Mouse (Mus musculus) CH12.LX (cell line): Measurements from ENCODE around the gene Fam169b. TPM values are rescaled to one million over a fixed set of nuclear protein-coding genes. Genes with fewer than 3 reads are reported as not detected.
A peak's percentile ranks its signal among the peaks of the same experiment; 100 is the strongest.
"Not testable (repeated sequence)": the region's sequence is repeated elsewhere in the genome, so short reads cannot be mapped to it uniquely, and the experiment has no call there.

Experiments used
- DNase-seq: peaks from one replicate; pipeline ENCODE4 v3.0.0-alpha.2; 2013; ENCODE audit errors: extremely low read depth
- H3K27ac ChIP-seq: 2 replicates; pipeline ENCODE4 v1.5.1; 2012; ENCODE audit warnings: low read depth, mild to moderate bottlenecking, control low read depth, moderate library complexity; ENCODE audit not compliant: insufficient read depth
- H3K27me3 ChIP-seq: replicated peaks from 2 replicates; pipeline ENCODE3; 2012; ENCODE audit warnings: inconsistent platforms
- H3K36me3 ChIP-seq, 2 experiments: replicated peaks in 1 of 2; 2 replicates each; pipeline versions ENCODE3 to v1.6.1; 2012; ENCODE audit warnings: inconsistent platforms in 1 of 2, low read length in 1 of 2, mild to moderate bottlenecking in 1 of 2, mixed read lengths in 1 of 2, moderate library complexity in 1 of 2; ENCODE audit not compliant: control insufficient read depth in 1 of 2, insufficient read depth in 1 of 2
- H3K4me1 ChIP-seq, 2 experiments: 2 replicates each; pipeline ENCODE4 v1.6.1; 2012; ENCODE audit warnings: inconsistent platforms in 1 of 2, moderate library complexity in 1 of 2; ENCODE audit not compliant: insufficient read depth in 2 of 2, control insufficient read depth in 1 of 2
- H3K4me2 ChIP-seq: 2 replicates; pipeline ENCODE4 v1.6.1; 2012; ENCODE audit warnings: low read depth, mild to moderate bottlenecking, control low read depth; ENCODE audit not compliant: poor library complexity, insufficient read depth, severe bottlenecking
- H3K4me3 ChIP-seq, 3 experiments: fragments of 150-350 bp in 1 of 3; sonication (generic) in 1 of 3; replicated peaks in 1 of 3; 2 replicates each; pipeline versions ENCODE3 to v1.5.1; 2011 to 2012; ENCODE audit warnings: low read depth in 2 of 3, low read length in 2 of 3, mild to moderate bottlenecking in 2 of 3, moderate library complexity in 2 of 3, control low read depth in 1 of 3, improper control_type of control experiment in 1 of 3, inconsistent platforms in 1 of 3, mixed read lengths in 1 of 3; ENCODE audit not compliant: poor library complexity in 1 of 3
- H3K79me2 ChIP-seq: replicated peaks from 2 replicates; pipeline ENCODE4 v1.6.1; 2012; ENCODE audit warnings: mild to moderate bottlenecking, moderate library complexity; ENCODE audit not compliant: control insufficient read depth, poor library complexity, insufficient read depth, severe bottlenecking; ENCODE audit errors: extremely low read depth
- H3K9ac ChIP-seq: 2 replicates; pipeline ENCODE4 v1.6.1; 2012; ENCODE audit warnings: low read depth, mild to moderate bottlenecking, control low read depth, moderate library complexity; ENCODE audit not compliant: insufficient read depth
- H3K9me3 ChIP-seq: replicated peaks from 2 replicates; pipeline ENCODE3; 2012; ENCODE audit warnings: low read length, inconsistent platforms, mixed read lengths
- CHD1 ChIP-seq: IDR thresholded peaks from 2 replicates; pipeline ENCODE4 v1.6.1; 2012; ENCODE audit warnings: low read depth, low read length, improper control_type of control experiment, inconsistent platforms
- CTCF ChIP-seq, 2 experiments: IDR thresholded peaks in 1 of 2; conservative IDR thresholded peaks in 1 of 2; 2 replicates each; pipeline ENCODE4 v1.5.1; 2011 to 2012; ENCODE audit warnings: low read depth in 2 of 2, low read length in 2 of 2, improper control_type of control experiment in 1 of 2, inconsistent platforms in 1 of 2, mild to moderate bottlenecking in 1 of 2, moderate library complexity in 1 of 2
- ELF1 ChIP-seq: IDR thresholded peaks from 2 replicates; pipeline ENCODE4 v1.6.1; 2014; ENCODE audit warnings: low read depth, mild to moderate bottlenecking, inconsistent platforms, low read length, improper control_type of control experiment
- EP300 ChIP-seq: IDR thresholded peaks from 2 replicates; pipeline ENCODE4 v1.6.1; 2011; ENCODE audit warnings: low read length, improper control_type of control experiment
- IRF4 ChIP-seq: IDR thresholded peaks from 2 replicates; pipeline ENCODE4 v1.6.1; 2014; ENCODE audit warnings: low read depth, mild to moderate bottlenecking, inconsistent platforms, low read length, improper control_type of control experiment
- MAFK ChIP-seq: IDR thresholded peaks from 2 replicates; pipeline ENCODE4 v1.6.1; 2011; ENCODE audit warnings: low read length, improper control_type of control experiment; ENCODE audit not compliant: insufficient replicate concordance
- MAX ChIP-seq: IDR thresholded peaks from 2 replicates; pipeline ENCODE4 v1.6.1; 2011; ENCODE audit warnings: low read length, improper control_type of control experiment
- MAZ ChIP-seq: IDR thresholded peaks from 2 replicates; pipeline ENCODE4 v1.6.1; 2012; ENCODE audit warnings: low read depth, mild to moderate bottlenecking, inconsistent platforms, low read length, improper control_type of control experiment, moderate library complexity
- MXI1 ChIP-seq: IDR thresholded peaks from 2 replicates; pipeline ENCODE4 v1.6.1; 2011; ENCODE audit warnings: mild to moderate bottlenecking, low read depth, low read length, improper control_type of control experiment
- MYC ChIP-seq: IDR thresholded peaks from 2 replicates; pipeline ENCODE4 v1.6.1; 2011; ENCODE audit warnings: low read depth, mild to moderate bottlenecking, improper control_type of control experiment, low read length
- POLR2A ChIP-seq: IDR thresholded peaks from 2 replicates; pipeline ENCODE4 v1.6.1; 2011; ENCODE audit warnings: low read depth, mild to moderate bottlenecking, improper control_type of control experiment, low read length
- POLR2AphosphoS2 ChIP-seq: IDR thresholded peaks from 2 replicates; pipeline ENCODE4 v1.6.1; 2011; ENCODE audit warnings: low read depth, low read length, improper control_type of control experiment
- TBP ChIP-seq: conservative IDR thresholded peaks from 2 replicates; pipeline ENCODE4 v1.6.1; 2011; ENCODE audit warnings: low read depth, low read length, improper control_type of control experiment
- TCF12 ChIP-seq: IDR thresholded peaks from 2 replicates; pipeline ENCODE4 v1.6.1; 2014; ENCODE audit warnings: low read depth, mild to moderate bottlenecking, inconsistent platforms, low read length, improper control_type of control experiment
- USF1 ChIP-seq: IDR thresholded peaks from 2 replicates; pipeline ENCODE4 v1.6.1; 2014; ENCODE audit warnings: low read depth, mild to moderate bottlenecking, inconsistent platforms, low read length, improper control_type of control experiment
- ZKSCAN1 ChIP-seq: IDR thresholded peaks from 2 replicates; pipeline ENCODE4 v1.6.1; 2012; ENCODE audit warnings: low read depth, inconsistent platforms, low read length, improper control_type of control experiment, borderline replicate concordance
- ZMIZ1 ChIP-seq: IDR thresholded peaks from 2 replicates; pipeline ENCODE4 v1.6.1; 2012; ENCODE audit warnings: low read depth, mild to moderate bottlenecking, inconsistent platforms, low read length, improper control_type of control experiment
- ZNF384 ChIP-seq: IDR thresholded peaks from 2 replicates; pipeline ENCODE4 v1.6.1; 2012; ENCODE audit warnings: low read depth, low read length, improper control_type of control experiment, inconsistent platforms
- dilution Hi-C: fragments of 300-500 bp; cut with MboI; formaldehyde crosslinking; loops from 2 replicates; pipeline ENCODE4 v1.14.3; 2020; ENCODE audit warnings: low sequenced_read_pairs; ENCODE audit not compliant: extremely low pct_unique_long_range_greater_than_20kb, extremely low pct_ligation_motif_present
- in situ Hi-C: fragments of 300-500 bp; cut with MboI; formaldehyde crosslinking; loops from 3 replicates; pipeline ENCODE4 v1.14.3; 2019; ENCODE audit warnings: low sequenced_read_pairs, low pct_ligation_motif_present, low pct_unique_long_range_greater_than_20kb, mixed read lengths
- polyA plus RNA-seq: library from polyadenylated mRNA; unstranded; fragments of >175 nt; gene quantifications from 2 replicates; pipeline ENCODE4 v1.2.1, GENCODE M21; 2012; ENCODE audit warnings: low read depth; ENCODE audit not compliant: insufficient read length
- total RNA-seq, 2 experiments: library from RNA; depleted of rRNA; stranded (reverse); fragments of 300-350 nt in 1 of 2; fragments of >200 nt in 1 of 2; gene quantifications; 2 replicates each; pipeline ENCODE4 v1.2.3; 2012 to 2014

Fam169b gene
- total and polyA plus RNA-seq, 3 experiments = 15.9 to 17.0 (median 16.2) TPM

GRCm38 (mm10) chr7:68274951-68275350 is 1.3 kb downstream of the Fam169b start:
- no peaks in the 10 kb centered on the region for H3K27me3 ChIP-seq
- H3K27ac ChIP-seq = no peak overlapping the region; the same call in 1 of the 2 replicates
- H3K4me2 ChIP-seq = peak overlapping the region; percentile 46; the same call in 1 of the 2 replicates
- TF ChIP-seq POLR2A (no peak), MYC (no peak), MAZ (no peak), EP300 (no peak), ZMIZ1 (no peak), POLR2AphosphoS2 (no peak), ELF1 (no peak), ZKSCAN1 (no peak), TBP (no peak), MAFK (no peak), IRF4 (no peak), CHD1 (no peak), MAX (no peak), ZNF384 (no peak), CTCF (conservative IDR thresholded peaks at IDR 0.05 in 1 of 2, IDR thresholded peaks at IDR 0.05 in 1 of 2; ENCODE audit: low read depth in 2 of 2, low read length in 2 of 2) (no peak), MXI1 (no peak), USF1 (no peak)
- TF ChIP-seq, all 38 proteins: peak for 0
- peaks cover 3 to 19% of the 10 kb centered on the region in 2 experiments for H3K4me1 ChIP-seq
- in situ Hi-C loops (no loop called here), dilution Hi-C loops (no loop called here)
- H3K9me3 ChIP-seq = no peaks in the 10 kb centered on the region
- DNase-seq = no peak
- no peak overlapping the region for H3K4me3 ChIP-seq
- H3K79me2 ChIP-seq = peaks cover 38% of the 10 kb centered on the region
- H3K9ac ChIP-seq = no peak overlapping the region
- no peaks in the 10 kb centered on the region for H3K36me3 ChIP-seq

- in situ Hi-C loops, H3K9me3 ChIP-seq, H3K27me3 ChIP-seq: not testable (repeated sequence)
- peak overlapping the region; percentile 46; the same call in 1 of the 2 replicates for H3K4me2 ChIP-seq
- peaks cover 3 to 24% of the 10 kb centered on the region in 2 experiments for H3K4me1 ChIP-seq
- H3K79me2 ChIP-seq = peaks cover 43% of the 10 kb centered on the region
- TF ChIP-seq TCF12 = peak; percentile 1; the same call in 1 of the 2 replicates
- peak; percentile 12; the same call in 1 of the 2 replicates for TF ChIP-seq TBP
- TF ChIP-seq ZNF384 = peak; percentile 67
- TF ChIP-seq, all 38 proteins: peak for 3; not testable (repeated sequence) for 35
- dilution Hi-C loops, H3K36me3 ChIP-seq: not testable (repeated sequence)
- peak overlapping the region; percentile 30; the same call in 1 of the 2 replicates for H3K27ac ChIP-seq
- DNase-seq = peak; percentile 74
- H3K4me3 ChIP-seq = peak overlapping the region; percentile 75 to 85 (median 79)
- H3K9ac ChIP-seq = peak overlapping the region; percentile 25; the same call in 1 of the 2 replicates
Measured at GRCm38 (mm10) chr7:68275445-68275837, 1.8 kb downstream of the Fam169b start.
